Mouse (Mus musculus) large intestine, adult 2 months (tissue): ENCODE results near the gene Plcb3. TPM values are rescaled to one million over a fixed set of nuclear protein-coding genes. Genes with fewer than 3 reads are reported as not detected.

Experiments used
- DNase-seq: peaks from one replicate; pipeline ENCODE4 v3.0.0-alpha.2; 2012; ENCODE audit warnings: low read depth, low spot score
- WGBS: fragments of 180-500 bp; shearing (Covaris S2); methylation state at CpG from one replicate; pipeline ENCODE4 v1.1.7; 2018; 5-methylcytosine and 5-hydroxymethylcytosine counted together
- polyA plus RNA-seq: library from polyadenylated mRNA; depleted of rRNA; stranded (reverse); fragments of >200 nt; gene quantifications from 2 replicates; pipeline ENCODE4 v1.2.3, GENCODE M21; 2012; rRNA removed

The Plcb3 gene
- 383 and 614 TPM in 2 replicates for polyA plus RNA-seq

- DNase-seq = no peak
- 0% methylated on average over 16 of the region's 16 CpGs for WGBS
These were observed at the start of gene Plcb3 for GRCm38 (mm10) chr19:6975537-6976521. Gene Plcb3 (minus strand): TSS chr19:6976470.

- DNase-seq = no peak
- WGBS = 36% methylated on average over 3 of the region's 3 CpGs
These were observed 44.0 kb upstream of the Plcb3 start for GRCm38 (mm10) chr19:7020224-7020641.

- no peak for DNase-seq
- WGBS = 70% methylated on average over 5 of the region's 5 CpGs
These were observed 42.9 kb upstream of the Plcb3 start, which contains the start of gene Fermt3 for GRCm38 (mm10) chr19:7019191-7019590. Gene Fermt3 (minus strand): TSS chr19:7019469.

- DNase-seq = no peak
- WGBS = 87% methylated on average over 11 of the region's 11 CpGs
These were observed 42.3 kb upstream of the Plcb3 start for GRCm38 (mm10) chr19:7018546-7018945.

- DNase-seq = no peak
- 76% methylated on average over 12 of the region's 12 CpGs for WGBS
These were observed 41.5 kb upstream of the Plcb3 start for GRCm38 (mm10) chr19:7017541-7018457.

GRCm38 (mm10) chr19:7014481-7015135 is 38.3 kb upstream of the Plcb3 start:
- no peak for DNase-seq
- WGBS = 90% methylated on average over 20 of the region's 20 CpGs

GRCm38 (mm10) chr19:7013984-7014383 is 37.7 kb upstream of the Plcb3 start:
- 98% methylated on average over 9 of the region's 9 CpGs for WGBS
- DNase-seq = no peak

- no peak for DNase-seq
- WGBS = 44% methylated on average over 4 of the region's 4 CpGs
These were observed 36.2 kb upstream of the Plcb3 start for GRCm38 (mm10) chr19:7012426-7012825.

- 38% methylated on average over 9 of the region's 9 CpGs for WGBS
- no peak for DNase-seq
These were observed 30.8 kb upstream of the Plcb3 start for GRCm38 (mm10) chr19:7006892-7007593.

- no peak for DNase-seq
- WGBS = 58% methylated on average over 19 of the region's 19 CpGs
These were observed 23.2 kb upstream of the Plcb3 start for GRCm38 (mm10) chr19:6999360-7000063.

- no peak for DNase-seq
- WGBS = 74% methylated on average over 9 of the region's 9 CpGs
These were observed 21.5 kb upstream of the Plcb3 start for GRCm38 (mm10) chr19:6997721-6998290.

- under 1% methylated on average over 24 of the region's 24 CpGs for whole genome bisulfite sequencing
- DNase-seq = peak; percentile 86
These were observed 19.7 kb upstream of the Plcb3 start, which contains the start of the genes Nudt22 and Trpt1 for GRCm38 (mm10) chr19:6996006-6996405. Gene Nudt22 (minus strand): TSS chr19:6996117. Gene Trpt1 (plus strand): TSS chr19:6996131.

GRCm38 (mm10) chr19:6995255-6995991 is 19.2 kb upstream of the Plcb3 start:
- DNase-seq = no peak
- WGBS = 26% methylated on average over 21 of the region's 21 CpGs

- 83% methylated on average over 8 of the region's 8 CpGs for WGBS
- no peak for DNase-seq
These were observed 18.2 kb upstream of the Plcb3 start for GRCm38 (mm10) chr19:6994489-6994888.

- WGBS = 87% methylated on average over 8 of the region's 8 CpGs
- no peak for DNase-seq
These were observed 17.7 kb upstream of the Plcb3 start for GRCm38 (mm10) chr19:6994002-6994401.

GRCm38 (mm10) chr19:6993011-6993770 is 16.9 kb upstream of the Plcb3 start:
- 60% methylated on average over 14 of the region's 14 CpGs for WGBS
- no peak for DNase-seq
